Mouse (Mus musculus) R1 (cell line): ENCODE measurements around the gene Ahnak.
"Not testable (repeated sequence)": the region's sequence is repeated elsewhere in the genome, so short reads cannot be mapped to it uniquely, and the experiment has no call there.

Experiments used
- DNase-seq: peaks from one replicate; pipeline ENCODE4 v3.0.0-alpha.2; 2018; ENCODE audit warnings: low read depth, low spot score

Ahnak gene

DNA sequence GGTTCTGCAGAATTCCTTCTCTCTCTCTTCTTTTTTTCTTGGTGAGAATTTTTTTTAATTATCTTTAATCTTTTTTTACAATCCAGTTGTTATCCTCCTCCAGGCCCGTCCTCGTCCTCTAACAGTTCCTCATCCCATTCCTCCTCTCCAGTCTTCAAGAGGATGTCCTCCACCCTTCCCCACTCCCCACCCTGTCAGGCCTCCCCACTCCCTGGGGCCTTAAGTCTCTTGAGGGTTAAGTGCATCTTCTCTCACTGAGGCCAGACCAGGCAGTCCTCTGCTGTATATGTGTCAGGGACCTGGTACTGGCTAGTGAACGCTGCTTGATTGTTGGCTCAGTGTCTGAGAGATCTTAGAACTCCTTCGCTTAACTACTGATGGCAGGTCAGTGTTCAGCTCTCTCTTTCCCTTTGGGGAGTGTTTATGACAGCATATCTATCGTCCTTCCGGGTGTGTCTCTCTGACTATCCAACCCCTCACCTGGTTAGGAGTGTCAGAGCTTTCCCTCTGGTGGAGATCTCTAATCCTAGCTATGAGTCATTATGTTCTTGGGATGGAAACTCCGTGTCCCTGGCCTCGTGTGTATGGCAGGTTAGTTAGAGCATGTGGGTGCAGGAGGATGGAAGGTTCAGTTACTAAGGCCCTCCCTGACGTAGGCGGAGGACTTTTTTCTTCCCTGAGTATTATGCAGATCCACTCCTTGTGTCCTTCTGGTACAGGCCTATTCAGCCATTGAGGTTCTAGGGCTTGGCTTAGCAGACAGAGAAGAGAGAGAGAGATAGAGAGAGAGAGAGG, 5.9 kb downstream of the Ahnak start:
- no peak for DNase-seq

DNA sequence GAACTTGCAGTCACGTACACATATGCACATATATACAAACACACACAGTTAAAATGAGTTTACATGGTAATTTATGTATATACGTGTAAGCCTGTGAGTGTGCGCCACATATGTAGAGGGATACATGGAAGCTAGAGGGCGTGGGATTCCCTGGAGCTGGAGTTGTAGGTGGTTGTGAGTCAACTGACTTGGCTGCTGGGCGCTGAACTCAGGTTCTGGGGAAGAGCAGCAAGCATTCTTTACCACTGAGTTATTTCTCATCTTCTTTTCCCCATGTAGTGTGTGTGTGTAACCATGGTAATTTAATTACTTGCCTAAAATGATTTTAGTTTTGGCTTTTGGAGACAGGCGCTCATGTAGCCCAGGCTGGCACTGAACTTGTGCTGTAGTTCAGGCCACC, 7.5 kb downstream of the Ahnak start:
- DNase-seq: no peak

DNA sequence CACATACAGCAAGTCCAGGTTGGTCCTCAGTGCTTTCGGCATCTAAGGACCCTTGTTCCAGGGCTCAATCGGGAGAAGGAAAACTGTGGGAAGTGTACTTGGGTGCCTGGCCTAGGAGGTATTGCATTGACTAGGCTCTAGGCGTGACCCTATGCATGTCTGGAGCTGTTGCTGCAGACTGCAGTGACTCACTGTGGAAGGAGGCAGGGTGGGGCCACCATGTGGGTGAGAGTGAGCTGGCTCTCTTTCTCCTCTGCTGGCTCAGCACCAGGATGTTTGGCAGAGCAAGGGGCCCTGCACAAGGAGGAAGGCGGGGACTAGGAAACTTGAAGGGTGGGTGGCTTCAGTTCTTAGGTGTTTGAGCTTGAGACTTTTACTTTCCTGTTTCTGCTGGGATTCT, 8.5 kb downstream of the Ahnak start:
- peak; percentile 69 for DNase-seq

DNA sequence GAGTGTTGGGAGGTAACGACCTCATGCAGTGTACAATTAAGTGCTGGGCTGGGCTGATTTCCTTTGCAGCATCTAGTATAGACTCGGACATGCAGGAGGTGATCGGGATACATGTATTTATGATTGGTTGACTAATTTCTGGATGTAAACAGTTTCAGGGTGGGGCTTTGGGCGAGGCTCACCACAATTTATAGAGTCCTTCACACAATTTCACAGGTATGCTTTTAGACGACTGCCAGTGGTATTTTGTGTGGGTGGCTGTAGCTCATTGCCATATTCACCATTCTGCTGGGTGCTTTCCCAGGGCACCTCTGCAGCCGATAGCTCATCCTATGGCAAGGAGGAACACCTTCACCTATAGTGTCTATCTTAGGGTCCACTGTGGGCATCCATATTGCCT, 9.5 kb downstream of the Ahnak start:
- no peak for DNase-seq

DNA sequence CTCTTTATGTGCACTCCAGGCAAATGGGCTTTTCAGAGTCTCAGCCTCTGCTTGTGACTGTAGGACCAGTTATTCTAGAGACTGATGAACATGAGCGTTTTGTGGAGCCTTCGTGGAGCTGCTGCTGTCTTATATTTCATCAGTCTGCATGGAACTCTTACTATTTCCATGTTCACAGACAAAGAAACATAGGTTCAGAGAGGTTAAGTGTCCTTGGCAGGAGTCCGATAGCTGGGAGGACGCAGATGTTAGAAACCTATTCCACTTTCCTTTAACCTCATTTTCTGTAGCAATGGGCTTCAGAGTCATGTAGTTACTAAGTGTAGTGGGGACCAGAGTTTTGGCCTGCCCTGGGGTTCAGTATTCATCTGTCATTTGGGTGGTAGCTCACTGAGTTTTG, 10.1 kb downstream of the Ahnak start:
- DNase-seq: no peak

DNA sequence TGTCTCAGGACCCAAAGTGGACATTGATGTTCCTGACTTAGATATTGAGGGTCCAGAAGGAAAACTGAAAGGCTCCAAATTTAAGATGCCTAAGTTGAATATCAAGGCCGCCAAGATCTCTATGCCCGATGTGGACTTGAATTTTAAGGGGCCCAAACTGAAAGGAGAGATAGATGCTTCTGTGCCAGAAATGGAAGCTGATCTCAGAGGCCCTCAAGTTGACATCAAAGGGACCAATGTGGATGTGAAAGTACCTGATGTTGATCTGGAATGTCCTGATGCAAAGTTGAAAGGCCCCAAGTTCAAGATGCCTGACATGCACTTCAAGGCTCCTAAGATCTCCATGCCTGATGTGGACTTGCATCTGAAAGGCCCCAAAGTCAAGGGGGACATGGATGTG, 17.8 kb downstream of the Ahnak start:
- DNase-seq: not testable (repeated sequence)

DNA sequence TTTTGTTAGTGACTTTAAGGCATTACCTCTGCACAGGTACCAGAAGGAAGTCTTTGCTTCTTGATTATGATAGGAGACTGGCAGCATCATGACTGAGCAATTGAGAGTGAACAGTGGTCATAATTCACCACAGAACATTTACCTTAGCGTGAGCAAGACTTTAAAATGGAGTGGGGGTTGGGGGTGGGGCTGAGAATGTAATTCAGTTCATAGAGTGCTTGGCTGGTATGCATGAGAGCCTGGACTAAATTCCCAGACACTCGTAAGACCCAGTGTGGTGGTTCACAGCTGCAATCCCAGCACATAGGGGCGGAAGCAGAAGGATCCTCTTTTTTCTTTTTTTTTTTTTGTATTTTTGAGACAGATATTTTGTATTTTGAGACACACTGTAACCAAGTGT, 30.2 kb downstream of the Ahnak start:
- no peak for DNase-seq

DNA sequence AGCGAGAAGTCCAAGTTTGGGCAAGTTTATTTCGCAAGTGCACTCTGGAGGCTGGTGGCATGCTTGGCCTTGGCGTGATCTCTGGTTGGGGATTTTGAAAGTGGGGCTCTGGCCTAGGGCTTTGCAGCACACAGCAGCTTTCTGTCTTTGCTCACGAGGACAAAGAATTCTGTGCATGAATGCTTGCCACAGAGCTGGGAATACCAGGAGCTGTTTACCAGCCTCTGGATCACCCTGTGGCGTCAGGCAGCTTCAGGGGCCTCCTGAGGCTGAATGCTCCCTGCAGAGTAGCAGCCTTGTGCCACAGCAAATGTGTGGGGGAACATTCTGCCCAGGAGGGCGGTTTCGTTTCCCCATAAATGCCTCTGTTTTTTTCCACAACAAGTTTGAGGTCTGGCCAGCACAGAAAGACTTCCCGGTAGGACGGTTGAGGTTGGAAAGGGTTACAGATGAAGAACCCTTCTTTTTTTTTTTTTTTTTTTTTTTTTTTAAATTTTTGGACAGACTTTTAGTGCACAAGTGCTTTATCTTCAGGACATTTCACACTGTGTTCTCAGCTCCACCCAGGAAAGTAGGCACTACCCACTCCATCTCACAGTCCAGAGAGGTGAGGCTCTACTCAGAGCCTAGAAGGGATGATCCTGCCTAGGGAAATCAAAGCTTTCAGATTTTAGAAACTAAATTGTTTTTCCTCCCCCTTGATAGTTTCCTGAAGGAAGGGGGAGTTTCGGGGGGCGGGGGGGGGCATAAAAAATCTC, 34.1 kb downstream of the Ahnak start:
- DNase-seq: no peak

DNA sequence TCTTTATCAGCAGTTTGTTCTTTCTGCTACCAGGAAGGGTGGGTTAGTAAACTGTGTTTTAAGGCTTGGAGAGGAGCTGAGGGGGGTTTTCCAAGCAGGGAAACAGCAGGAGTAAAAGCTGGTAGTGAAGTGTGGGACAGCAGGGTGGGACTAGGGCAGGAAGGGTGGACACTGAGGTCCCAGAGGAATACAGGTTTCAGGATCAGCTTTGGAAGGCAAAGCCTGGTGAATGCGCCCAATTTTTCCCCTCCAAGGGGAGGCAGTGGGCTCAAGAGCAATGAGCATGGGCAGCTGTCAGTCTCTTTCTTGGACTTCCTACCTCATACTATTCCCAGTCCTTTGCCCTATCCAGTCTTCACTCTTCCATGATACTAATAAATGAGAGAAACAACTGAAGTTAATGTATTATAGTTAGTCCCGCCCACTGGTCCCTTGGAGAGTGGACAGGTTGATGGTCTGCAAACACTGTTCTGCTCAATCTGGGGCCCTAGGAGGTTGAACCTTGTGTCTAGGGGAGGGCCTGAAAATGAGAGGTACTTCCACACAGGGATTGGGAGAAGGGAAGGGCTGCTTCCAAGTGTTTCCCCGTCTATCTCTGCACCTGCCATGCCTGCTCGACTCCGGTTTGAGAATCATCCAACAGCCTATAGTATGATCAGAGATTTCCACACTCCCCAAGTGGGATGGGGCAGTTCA, 36.6 kb downstream of the Ahnak start:
- no peak for DNase-seq

DNA sequence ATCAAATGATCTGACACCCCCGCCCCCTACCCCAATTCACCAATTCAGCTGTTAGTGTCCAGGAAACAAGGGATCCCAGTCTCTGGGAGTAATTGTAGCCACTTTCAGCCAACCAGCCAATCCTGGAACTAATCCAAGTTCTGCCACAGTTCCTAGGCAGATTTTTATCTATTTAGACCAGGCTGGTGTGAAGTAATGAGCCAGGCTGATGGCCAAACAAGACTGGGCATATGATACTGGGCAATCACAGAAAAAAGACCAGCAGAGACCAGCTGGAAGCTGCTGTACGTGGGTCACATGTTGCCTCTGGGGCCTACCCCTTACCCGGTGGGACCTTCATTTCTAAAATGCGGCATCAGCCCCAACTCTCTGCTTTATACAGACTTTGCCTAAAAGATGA, 37.5 kb downstream of the Ahnak start:
- no peak for DNase-seq

DNA sequence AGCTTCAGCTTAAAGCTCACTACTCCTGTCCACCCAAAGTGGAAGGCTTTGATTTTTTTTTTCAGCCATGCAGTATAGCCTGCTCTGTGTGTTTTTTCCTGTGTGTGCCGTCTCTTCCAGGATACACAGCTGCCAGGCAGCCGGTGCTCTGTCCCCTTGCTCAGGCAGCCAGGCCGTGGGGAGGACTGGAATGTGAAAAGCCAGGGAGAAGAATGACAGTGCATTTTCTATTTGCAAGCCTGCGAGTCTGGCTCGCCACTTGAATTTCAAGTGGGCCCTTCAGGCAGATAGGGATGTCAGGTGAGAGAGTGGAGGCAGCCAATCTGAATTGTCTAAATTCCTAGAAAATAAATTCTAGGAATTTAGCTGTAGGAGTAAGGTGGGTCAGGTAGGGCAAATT, 38.7 kb downstream of the Ahnak start:
- DNase-seq: peak; percentile 84

DNA sequence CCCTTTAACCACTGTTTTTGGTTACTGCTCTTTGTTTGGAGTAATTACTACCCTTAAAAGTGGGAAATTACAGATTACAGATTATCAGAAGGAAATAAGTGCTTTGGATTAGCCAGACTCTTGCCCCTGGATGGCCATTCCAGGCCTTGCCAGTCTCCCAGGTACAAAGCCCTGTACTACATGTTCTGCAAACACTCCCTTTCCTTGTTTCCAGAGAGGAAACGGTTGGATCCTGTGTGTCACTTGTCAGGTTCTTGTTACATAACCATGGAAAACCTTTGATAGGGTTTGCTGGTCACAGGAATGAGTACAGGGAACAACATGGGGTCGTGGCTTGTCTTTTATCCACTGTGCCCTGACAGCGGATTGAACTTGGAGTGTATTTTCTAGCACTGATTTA, 39.3 kb downstream of the Ahnak start:
- DNase-seq: no peak

DNA sequence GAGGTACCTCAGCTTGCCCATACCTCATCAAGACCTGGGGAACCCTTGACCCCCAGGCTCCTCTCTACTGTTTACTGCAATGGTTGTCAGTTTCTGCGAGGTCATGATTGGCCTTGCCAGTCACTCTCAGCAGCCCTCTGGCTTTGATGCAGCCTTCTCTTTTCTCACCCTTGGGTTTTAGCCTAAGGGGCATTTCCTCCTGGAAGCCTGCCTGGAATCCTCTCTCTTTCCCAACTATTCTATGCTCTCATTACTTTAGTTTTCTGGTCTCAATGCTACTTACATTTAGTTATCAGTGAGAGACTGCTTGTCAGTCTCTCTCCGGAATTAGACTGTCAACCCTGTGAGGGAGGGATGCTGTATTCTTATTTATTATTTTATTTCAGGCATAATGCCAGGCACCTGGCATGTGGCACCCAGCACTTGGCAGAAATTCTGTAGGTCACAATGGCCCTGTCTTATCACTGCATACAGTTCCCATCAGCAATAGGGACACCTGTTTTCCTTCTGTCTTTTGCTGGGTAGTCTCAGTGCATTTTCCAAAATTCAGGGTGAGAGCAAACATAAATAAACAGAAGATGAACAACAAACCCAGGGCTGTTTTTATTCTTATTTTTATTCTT, 40.7 kb downstream of the Ahnak start:
- no peak for DNase-seq

DNA sequence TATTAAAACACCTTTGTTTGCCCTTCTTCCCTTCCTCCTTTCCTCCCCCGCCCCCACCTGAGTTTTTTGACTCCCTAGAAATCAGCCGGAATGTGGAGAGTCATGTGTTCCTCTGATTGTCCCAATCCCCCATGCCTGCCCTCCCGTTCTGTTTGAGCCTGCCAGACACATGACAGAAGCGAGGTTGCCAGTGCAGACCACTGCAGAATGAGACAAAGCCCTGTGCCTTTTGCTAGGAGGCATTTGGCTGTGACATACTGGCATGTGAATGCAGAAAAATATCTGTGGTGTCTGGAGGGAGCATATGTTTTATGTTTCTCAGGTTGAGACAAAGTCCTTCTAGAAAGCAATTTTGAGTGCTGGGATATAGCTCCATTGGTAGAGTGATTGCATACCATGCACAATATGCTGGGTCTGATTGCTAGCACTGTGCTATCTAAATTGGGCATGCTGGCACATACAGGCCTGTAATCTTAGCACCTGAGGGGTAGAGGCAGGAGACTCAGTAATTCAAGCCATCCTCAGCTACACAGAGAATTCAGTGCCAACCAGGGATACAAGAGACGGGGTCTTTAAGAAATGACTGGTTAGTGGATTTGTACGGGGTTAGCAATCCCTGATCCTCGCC, 43.5 kb downstream of the Ahnak start:
- no peak for DNase-seq

DNA sequence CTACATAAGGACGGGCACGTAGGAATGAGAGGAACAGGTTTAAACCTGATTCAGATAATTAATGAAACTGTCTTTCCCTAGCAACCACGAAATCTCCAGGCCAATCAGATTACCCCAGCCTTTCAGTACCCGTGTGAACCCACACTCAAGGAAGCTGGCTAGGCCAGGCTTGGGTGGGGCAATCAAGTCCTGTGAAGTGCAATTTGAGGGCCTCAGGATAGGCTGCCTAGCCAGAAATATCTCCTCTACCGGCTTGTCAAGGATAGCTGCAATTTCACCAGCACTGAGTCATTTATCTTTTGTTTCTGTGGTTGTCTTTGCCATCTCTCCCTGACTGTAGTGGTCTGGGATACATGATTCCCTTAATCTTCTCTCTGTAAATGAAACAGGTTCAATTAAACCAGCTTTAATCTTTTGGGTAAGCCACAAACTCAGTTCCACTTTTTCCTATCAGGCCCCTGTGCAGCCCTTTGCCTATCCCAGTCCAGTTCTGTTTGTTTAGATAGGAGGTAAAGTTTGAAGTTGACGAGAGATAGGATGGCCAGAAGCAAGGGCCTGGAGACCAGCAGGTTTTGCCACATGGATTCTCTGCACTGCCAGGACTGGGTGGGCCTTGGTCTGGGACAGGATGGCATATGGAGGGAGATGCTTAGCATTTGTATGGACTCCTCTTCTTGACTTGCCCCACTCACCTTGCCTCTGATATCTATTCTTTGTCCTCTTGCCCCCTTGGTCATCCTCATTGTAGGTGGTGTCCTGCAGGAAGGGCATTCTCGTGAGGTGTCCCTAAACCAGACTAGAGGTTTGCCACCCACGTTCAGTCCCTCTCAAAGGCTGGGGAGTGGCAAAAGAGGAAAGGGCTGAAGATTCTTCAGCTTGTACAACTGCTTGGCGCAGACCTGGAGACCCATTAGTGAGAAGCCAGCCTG, 44.6 kb downstream of the Ahnak start:
- peak; percentile 32 for DNase-seq

DNA sequence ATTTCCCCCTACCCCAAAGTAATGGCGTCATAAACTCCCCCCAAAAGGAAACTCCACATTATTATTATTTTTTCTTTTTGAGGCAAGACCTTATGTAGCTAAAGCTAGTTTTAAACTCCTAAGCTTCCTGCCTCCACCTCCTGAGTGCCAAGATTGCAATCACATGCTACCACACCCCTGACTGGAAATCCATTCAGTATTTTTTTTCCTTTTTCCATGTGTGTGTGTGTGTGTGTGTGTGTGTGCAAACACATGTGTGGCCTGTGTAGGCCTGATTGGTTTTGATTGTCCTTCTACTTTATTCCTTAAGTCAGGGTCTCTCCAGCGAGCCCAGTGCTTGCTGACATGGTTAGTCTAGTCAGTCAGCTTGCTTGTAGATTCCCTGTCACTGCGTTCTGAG, 45.4 kb downstream of the Ahnak start:
- no peak for DNase-seq

DNA sequence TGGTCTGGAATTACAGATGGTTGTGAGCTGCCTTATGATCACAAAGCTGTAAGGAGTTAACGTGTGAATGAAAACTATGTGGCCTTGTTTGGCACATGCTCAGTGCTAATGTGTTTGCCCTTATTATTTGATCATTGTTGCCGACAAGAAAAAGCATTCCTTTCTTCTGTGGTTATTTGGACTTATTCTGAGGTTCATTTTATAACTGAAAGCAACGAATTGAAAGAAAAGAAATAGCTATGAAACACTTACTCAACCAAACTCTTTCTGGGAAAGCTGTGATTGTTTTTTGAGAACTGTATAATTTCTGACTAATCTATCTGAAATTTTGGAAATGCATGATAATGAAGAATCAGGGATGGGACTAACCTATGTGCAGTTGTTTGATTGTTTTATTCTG, 46.0 kb downstream of the Ahnak start:
- DNase-seq: no peak

DNA sequence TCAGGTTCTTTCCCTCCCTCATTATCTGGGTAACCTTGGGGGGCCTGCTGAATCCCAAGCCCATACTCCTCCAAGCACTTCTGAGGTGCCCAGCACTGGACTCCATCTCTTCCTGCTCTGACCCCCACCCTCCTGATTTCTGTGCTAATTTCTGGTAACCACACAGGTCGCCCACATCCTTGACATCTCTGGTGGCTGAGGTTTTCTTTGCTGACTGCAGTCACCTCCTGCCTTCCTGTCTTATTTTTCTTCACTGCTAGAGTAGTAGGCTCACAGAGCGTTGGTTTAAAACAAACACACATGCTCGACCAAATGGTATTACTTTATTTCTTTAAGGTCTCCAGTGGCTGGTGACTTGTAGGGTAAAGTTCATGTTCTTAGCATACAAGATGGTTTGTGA, 49.1 kb downstream of the Ahnak start:
- DNase-seq: no peak

DNA sequence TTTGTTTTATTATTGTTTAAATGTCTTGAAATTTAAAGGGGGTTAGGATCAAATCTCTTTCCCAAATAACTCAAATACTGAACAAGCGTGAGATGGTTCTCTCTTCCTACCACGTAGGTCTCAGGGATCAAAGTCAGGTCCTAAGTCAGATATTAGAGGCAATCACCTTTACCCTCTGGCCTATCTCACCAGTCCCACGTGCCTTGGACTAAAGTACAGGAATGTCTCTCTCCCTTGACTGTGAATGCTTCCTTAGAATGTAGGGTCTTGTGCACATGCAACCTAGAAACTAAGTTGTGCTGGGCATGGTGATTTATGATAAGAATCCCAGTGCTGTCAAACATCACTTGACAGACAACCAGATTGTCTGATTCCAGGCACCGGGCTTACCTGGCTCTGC, 50.2 kb downstream of the Ahnak start:
- no peak for DNase-seq

DNA sequence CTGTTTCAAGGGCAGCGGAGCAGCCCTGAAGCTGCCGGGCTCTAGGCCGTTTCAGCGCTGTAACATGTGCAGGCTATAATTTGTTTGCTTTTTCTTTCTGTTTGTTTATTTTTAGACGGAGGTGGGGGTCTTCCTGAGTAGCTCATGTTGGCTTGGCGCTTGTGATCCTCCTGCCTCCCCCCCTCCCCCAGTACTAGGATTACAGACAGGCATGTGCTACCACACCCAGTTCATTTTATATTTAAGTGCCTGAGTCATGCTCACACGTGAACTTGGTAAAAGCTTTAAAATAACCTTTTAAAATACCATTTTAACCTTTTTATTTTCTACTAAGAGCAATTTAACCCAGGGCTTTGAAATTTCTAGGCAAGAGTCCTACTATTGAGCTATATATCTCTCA, 50.8 kb downstream of the Ahnak start:
- DNase-seq: peak; percentile 48

DNA sequence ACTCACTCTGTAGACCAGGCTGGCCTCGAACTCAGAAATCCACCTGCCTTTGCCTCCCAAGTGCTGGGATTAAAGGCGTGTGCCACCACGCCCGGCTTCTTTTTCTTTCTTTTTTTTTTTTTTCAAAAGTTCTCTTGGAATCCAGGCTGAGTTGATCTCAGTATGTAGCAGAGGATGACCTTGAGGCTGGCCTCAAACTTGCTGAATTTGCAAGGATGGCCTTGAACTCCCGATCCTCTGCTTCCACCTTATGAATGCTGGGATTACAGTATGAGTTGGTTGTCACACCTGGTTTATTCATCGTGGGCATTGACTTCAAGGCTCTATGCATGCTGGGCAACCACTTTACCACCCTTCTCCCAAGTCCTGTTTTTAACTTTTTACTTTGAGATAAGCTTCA, 51.6 kb downstream of the Ahnak start:
- DNase-seq: peak; percentile 84
